8 mouse cellular contexts compared by ENCODE assay signal in the genomic region with DNA sequence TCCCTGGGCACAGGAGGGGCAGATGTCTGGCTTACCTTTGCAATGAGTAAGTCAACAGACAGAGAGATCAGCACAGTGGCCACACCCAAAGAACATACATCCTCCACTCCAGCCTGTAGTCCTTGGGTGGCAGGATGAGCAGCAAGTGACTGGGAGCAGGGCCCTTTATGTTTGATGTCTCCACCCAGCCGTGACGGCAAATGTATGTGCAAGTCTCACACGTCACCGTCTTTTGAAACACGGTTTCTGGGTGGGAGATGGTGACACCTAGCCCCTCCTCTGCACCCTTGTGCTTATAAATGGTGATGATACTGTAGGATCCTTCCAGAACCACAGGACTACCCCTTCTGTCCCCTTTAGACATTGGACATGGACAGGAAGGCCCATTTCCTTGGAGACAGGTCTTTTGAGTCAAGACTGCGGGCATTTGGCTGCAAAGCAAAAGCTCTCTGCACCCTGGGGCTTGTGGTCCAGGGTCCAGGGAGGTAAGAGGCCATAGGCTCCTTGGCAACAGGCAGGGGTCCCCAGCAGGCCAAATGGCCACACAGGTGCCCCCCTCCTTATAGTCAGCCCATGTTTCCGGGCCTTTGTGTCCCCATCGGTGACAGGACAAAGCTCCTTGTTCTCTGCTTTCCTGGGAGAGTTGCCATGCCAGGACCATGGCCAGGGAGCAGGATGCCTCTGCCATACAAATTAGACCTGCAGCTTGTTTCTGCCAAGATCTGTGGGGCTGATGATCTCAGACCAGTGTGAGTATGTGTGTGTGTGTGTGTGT. TPM values are rescaled to one million over a fixed set of nuclear protein-coding genes. Genes with fewer than 3 reads are reported as not detected.
DNase-seq lines count a peak whose midpoint lies in the region; ATAC-seq lines count a peak whose summit lies in the region.

No protein-coding gene starts in this region.

- ATAC-seq in frontal cortex, adult (ENCODE audit: low TSS enrichment) = peak; percentile 48
- ATAC-seq in megakaryocyte progenitor cell, adult 5-6 weeks (replicated peaks; ENCODE audit: poor library complexity) = no peak

- peak; percentile 51 for DNase-seq in gastrocnemius, postnatal 25 days
- DNase-seq in gastrocnemius, postnatal 4 days (ENCODE audit: low spot score in 2 of 2) = no peak
- DNase-seq in layer of hippocampus, postnatal 36 days = peak; percentile 73 to 82
- peak; percentile 49 to 77 for DNase-seq in right cerebral cortex, adult 2 months (ENCODE audit: low spot score in 2 of 2)
- DNase-seq in T-cell, adult 2 months (ENCODE audit: low spot score) = no peak
- no peak for DNase-seq in kidney, postnatal 4 days

RNA-seq across cellular contexts. Expression of gene Aldh1l1, which starts 48.7 kb away (rescaled TPM):
- 1 to 10 TPM; 5.0 to 7.6 TPM for total RNA-seq in gastrocnemius, postnatal 25 days (2021)
- total RNA-seq in gastrocnemius, postnatal 4 days (2021) = 1 to 10 TPM; 2.2 to 2.9 TPM
- 10 to 100 TPM; 40.9 to 41.3 TPM for total RNA-seq in layer of hippocampus, postnatal 36 days (2021)
- 1.1 TPM in 2 replicates for total RNA-seq in megakaryocyte progenitor cell, adult 5-6 weeks (2015)
- 2.0 and 2.4 TPM in 2 replicates for total RNA-seq in megakaryocyte progenitor cell, adult 5-6 weeks (2017)

Comparison
In these comparisons a context has a peak if more than half of its experiments do, and no peak if none do; other contexts are left out.
1. DNase-seq: peak in gastrocnemius, postnatal 25 days (single experiment), layer of hippocampus, postnatal 36 days (2 of 2) and right cerebral cortex, adult 2 months (2 of 2); none in gastrocnemius, postnatal 4 days (0 of 2), T-cell, adult 2 months (single experiment) and kidney, postnatal 4 days (0 of 2).
2. RNA of gene Aldh1l1, which starts 48.7 kb away (total RNA-seq): 40.9 to 41.3 TPM in layer of hippocampus, postnatal 36 days; 5.0 to 7.6 TPM in gastrocnemius, postnatal 25 days, 2.2 to 2.9 TPM in gastrocnemius, postnatal 4 days and 1.1 to 2.4 TPM in megakaryocyte progenitor cell, adult 5-6 weeks; every median in the first group is over 4 times any median in the second.